Mouse (Mus musculus): ENCODE results near the gene Kbtbd12. TPM values are rescaled to one million over a fixed set of nuclear protein-coding genes. Genes with fewer than 3 reads are reported as not detected.

Kbtbd12 gene
- polyA plus RNA-seq, 1 experiment from 2014 or later: 1.5 TPM

DNA sequence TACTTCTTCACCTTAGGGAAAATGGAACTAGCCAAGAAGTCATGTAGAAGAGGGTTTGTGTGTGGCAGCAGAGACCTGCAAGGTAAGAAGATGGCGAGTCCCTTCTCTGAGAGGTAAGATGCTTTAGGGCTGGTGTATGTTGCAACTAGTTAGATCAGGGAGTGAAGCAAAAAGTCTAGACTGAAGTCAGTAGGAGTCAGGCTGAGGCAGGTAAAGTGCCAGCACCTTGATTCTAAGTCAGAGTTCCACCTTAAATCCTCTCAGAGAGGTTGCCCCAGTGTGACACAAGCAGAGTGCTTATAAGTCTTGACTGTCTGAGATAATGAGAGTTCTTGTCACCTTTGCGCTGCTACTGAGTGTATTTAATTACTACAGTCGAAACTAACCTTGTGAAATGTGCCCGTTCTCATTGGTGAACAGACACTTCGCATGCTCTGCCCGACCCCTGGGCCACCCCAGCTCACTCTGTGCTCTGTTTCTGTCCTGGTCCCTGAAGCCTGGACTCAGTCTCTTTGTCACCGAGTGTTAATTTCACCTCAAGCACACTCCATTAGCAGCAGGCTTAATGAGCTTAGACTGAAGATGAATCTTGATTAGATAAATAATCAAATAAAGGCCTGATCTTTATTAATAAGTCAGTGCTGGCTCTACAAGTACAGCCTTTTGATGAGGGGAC is 49.0 kb downstream of the Kbtbd12 start:
- no peak overlapping the region for H3K27ac ChIP-seq (replicated peaks)
- WGBS (ENCODE audit: insufficient replicate concordance): 66% methylated on average over 7 of the region's 7 CpGs
- no peak for ATAC-seq (ENCODE audit: insufficient read depth)

DNA sequence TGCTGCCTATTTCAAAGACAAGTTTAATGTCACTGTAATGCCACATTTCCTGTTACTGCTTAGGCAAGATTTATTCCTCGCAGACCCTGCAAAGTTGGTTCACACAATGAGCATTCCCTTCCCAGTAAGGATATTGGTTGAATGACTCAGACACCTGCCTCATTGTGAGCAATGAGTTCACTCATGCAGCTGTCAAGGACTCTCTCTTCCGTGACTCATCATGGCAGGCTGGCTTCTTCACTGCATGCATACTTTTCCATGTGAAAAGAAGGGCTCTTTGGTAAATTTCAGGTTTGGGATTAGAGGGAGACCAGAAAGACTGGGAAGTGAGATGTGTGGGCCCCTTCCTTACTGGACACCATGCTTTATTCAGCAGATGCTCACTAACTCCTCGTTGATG is 50.7 kb downstream of the Kbtbd12 start:
- 53% methylated on average over 3 of the region's 3 CpGs for WGBS (ENCODE audit: insufficient replicate concordance)
- H3K9ac ChIP-seq: no peak overlapping the region
- no peak for ATAC-seq (ENCODE audit: insufficient read depth)

More for the DNA sequence above, 49.0 kb downstream of the Kbtbd12 start:
- Histone ChIP-seq H3K9ac (no peak overlapping the region), H3K27me3 (peaks cover 17% of the 10 kb centered on the region), H3K36me3 (replicated peaks) (no peaks in the 10 kb centered on the region), H3K4me3 (replicated peaks) (no peak overlapping the region), H3K4me1 (replicated peaks) (no peaks in the 10 kb centered on the region), H3K9me3 (replicated peaks) (no peaks in the 10 kb centered on the region), H3K4me2 (no peak overlapping the region)

DNA sequence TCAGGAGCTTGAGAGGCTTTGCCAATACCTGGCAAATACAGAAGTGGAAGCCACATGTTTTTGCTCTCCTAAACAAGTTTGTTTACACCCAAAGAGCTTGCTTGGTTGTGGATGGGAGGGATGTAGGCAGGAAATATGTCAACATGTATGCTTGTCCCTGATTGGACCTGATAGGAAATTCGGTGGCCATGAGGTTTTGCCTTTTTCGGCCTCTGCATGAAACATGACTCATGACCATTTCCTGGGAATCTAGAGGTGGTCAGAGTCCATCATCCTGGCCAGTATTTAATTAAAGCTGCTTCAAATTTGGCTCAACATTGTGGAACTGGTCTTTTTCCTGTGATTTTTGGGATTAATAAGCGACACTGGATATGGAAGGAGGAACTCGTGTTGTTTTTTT is 53.8 kb downstream of the Kbtbd12 start:
- Histone ChIP-seq H3K36me3 (replicated peaks) (no peaks in the 10 kb centered on the region), H3K9me3 (replicated peaks) (no peaks in the 10 kb centered on the region), H3K27ac (replicated peaks) (no peak overlapping the region), H3K9ac (no peak overlapping the region), H3K4me2 (no peak overlapping the region), H3K4me3 (replicated peaks) (no peak overlapping the region), H3K27me3 (peaks cover 22% of the 10 kb centered on the region), H3K4me1 (replicated peaks) (no peaks in the 10 kb centered on the region)
- 48% methylated on average over 4 of the region's 4 CpGs for WGBS (ENCODE audit: insufficient replicate concordance)
- ATAC-seq (ENCODE audit: insufficient read depth): no peak

More for the DNA sequence above, 50.7 kb downstream of the Kbtbd12 start:
- H3K4me3 ChIP-seq (replicated peaks): no peak overlapping the region
- H3K27ac ChIP-seq (replicated peaks): no peak overlapping the region
- H3K27me3 ChIP-seq: peaks cover 18% of the 10 kb centered on the region
- H3K4me1 ChIP-seq (replicated peaks): no peaks in the 10 kb centered on the region
- H3K36me3 ChIP-seq (replicated peaks): no peaks in the 10 kb centered on the region
- H3K4me2 ChIP-seq: no peak overlapping the region
- H3K9me3 ChIP-seq (replicated peaks): no peaks in the 10 kb centered on the region

DNA sequence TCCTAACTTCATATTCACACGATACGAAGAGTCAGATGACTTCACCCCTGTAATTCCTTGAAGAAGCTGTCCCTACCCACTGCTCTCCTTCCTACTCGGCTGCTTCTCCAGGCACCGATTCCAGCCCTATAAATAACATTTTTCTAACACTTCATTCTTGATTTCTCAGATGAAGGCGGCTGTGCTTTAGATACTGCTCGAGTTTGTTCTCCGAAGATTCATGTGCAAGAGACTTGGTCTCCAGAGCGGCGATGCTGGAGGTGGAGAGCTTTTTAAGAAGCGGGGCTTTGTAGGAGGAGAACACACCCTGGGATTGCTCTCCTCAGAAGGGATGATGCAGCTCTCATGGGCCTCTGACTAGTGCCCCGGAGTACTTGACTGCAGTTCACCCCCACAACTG is 61.3 kb downstream of the Kbtbd12 start:
- Histone ChIP-seq H3K27me3 (no peaks in the 10 kb centered on the region), H3K4me3 (replicated peaks) (no peak overlapping the region), H3K9ac (no peak overlapping the region), H3K4me2 (no peak overlapping the region), H3K4me1 (replicated peaks) (no peaks in the 10 kb centered on the region), H3K9me3 (replicated peaks) (no peaks in the 10 kb centered on the region), H3K27ac (replicated peaks) (no peak overlapping the region), H3K36me3 (replicated peaks) (no peaks in the 10 kb centered on the region)
- ATAC-seq (ENCODE audit: insufficient read depth): no peak
- WGBS (ENCODE audit: insufficient replicate concordance): 74% methylated on average over 11 of the region's 11 CpGs

DNA sequence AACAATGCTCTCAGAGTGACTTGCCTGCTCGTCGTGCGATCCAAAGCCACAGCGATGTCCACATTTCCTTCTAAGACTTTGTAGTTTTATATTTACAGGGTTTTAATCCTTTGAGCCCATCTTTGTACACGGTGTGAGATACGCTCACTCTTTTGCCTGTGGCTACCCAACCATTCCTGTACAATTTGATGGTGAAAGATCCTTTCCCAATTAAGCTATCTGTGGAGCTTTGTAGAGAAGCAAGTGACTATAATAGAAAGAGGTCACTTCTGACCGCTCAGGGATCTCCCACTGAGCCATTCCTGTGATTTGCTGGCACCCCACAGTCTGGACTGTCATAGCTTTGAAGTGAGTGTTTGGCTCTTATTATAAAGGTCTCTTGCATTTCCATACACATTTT is 71.1 kb downstream of the Kbtbd12 start:
- Histone ChIP-seq H3K9me3 (replicated peaks) (no peaks in the 10 kb centered on the region), H3K4me1 (replicated peaks) (peaks cover 3% of the 10 kb centered on the region; the same call in 1 of the 2 replicates), H3K4me3 (replicated peaks) (no peak overlapping the region), H3K27me3 (peaks cover 38% of the 10 kb centered on the region), H3K36me3 (replicated peaks) (no peaks in the 10 kb centered on the region), H3K4me2 (peak overlapping the region; percentile 23; the same call in 1 of the 2 replicates), H3K9ac (no peak overlapping the region), H3K27ac (replicated peaks) (no peak overlapping the region)
- ATAC-seq (ENCODE audit: insufficient read depth): no peak
- 27% methylated on average over 7 of the region's 7 CpGs for WGBS (ENCODE audit: insufficient replicate concordance)

DNA sequence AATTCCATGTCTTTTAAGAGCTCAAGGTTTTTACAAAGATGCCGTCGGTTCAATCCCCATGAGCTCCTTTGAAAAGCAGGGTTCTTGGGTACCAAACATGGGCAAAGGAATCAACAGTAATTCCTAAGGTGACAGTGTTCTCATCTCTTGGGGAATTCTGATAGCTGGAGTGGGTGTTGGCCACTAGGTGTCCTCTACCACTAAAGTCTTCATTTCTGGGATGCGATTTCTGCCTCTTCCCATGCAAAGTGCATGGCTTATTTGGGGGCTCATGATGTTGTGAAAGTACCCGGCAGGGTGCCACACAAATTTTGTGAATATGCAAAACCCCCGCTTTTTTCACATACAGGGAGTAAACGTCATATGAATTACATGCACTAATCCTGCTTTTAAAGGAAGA is 72.7 kb downstream of the Kbtbd12 start:
- H3K27ac ChIP-seq (replicated peaks): no peak overlapping the region
- no peak overlapping the region for H3K9ac ChIP-seq
- no peak overlapping the region for H3K4me3 ChIP-seq (replicated peaks)
- no peak overlapping the region for H3K4me2 ChIP-seq
- 24% methylated on average over 6 of the region's 6 CpGs for WGBS (ENCODE audit: insufficient replicate concordance)
- no peaks in the 10 kb centered on the region for H3K9me3 ChIP-seq (replicated peaks)
- peaks cover 50% of the 10 kb centered on the region for H3K27me3 ChIP-seq
- H3K4me1 ChIP-seq (replicated peaks): peaks cover 3% of the 10 kb centered on the region; the same call in 1 of the 2 replicates
- no peak for ATAC-seq (ENCODE audit: insufficient read depth)
- no peaks in the 10 kb centered on the region for H3K36me3 ChIP-seq (replicated peaks)

DNA sequence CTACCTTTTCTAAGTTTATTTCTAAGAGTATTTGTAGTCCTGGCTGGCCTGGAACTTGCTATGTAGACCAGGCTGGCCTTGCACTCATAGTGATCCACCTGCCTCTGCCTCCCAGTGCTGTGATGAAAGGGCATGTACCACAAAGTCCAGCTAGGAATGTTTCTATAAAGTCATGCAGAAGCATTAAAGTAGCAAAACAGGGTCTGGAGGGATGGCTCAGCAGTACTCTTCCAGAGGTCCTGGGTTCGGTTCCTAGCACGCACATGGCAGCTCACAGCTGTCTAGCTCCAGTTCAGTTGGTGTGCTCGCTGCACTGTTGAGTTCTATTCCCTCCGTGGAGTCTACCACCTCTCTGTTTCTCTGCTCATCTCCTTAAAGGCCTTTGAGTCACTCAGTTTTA is 77.6 kb downstream of the Kbtbd12 start:
- peaks cover 54% of the 10 kb centered on the region for H3K27me3 ChIP-seq
- ATAC-seq (ENCODE audit: insufficient read depth): no peak
- WGBS (ENCODE audit: insufficient replicate concordance): 68% methylated on average over 4 of the region's 4 CpGs

DNA sequence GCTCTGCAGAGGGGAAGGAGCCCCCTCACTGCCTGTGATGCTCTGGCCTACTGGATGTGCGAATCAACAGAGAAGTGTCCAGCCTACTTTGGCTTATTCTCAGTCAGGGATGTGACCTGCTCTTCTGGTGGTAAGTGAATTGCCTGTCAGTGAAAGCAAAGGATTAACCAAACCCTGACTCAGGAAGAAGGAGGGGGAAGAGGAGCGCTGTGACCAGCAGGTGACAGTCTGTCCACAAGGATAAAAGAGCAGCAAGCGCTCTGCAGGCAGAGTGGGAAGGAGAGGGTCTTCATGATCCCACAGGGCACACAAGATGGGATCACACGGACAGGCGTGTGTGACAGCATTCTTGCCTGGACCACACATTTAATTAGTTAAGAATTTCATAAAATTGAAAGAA is 78.1 kb downstream of the Kbtbd12 start:
- Histone ChIP-seq H3K4me2 (no peak overlapping the region), H3K27me3 (peaks cover 50% of the 10 kb centered on the region), H3K9me3 (replicated peaks) (no peaks in the 10 kb centered on the region), H3K4me3 (replicated peaks) (no peak overlapping the region), H3K4me1 (replicated peaks) (no peaks in the 10 kb centered on the region), H3K9ac (no peak overlapping the region), H3K27ac (replicated peaks) (no peak overlapping the region), H3K36me3 (replicated peaks) (no peaks in the 10 kb centered on the region)
- WGBS (ENCODE audit: insufficient replicate concordance): 42% methylated on average over 5 of the region's 5 CpGs
- no peak for ATAC-seq (ENCODE audit: insufficient read depth)

More for the DNA sequence above, 77.6 kb downstream of the Kbtbd12 start:
- H3K9me3 ChIP-seq (replicated peaks): no peaks in the 10 kb centered on the region
- no peak overlapping the region for H3K27ac ChIP-seq (replicated peaks)
- no peak overlapping the region for H3K4me3 ChIP-seq (replicated peaks)
- H3K4me2 ChIP-seq: no peak overlapping the region
- H3K4me1 ChIP-seq (replicated peaks): no peaks in the 10 kb centered on the region
- H3K9ac ChIP-seq: no peak overlapping the region
- no peaks in the 10 kb centered on the region for H3K36me3 ChIP-seq (replicated peaks)

DNA sequence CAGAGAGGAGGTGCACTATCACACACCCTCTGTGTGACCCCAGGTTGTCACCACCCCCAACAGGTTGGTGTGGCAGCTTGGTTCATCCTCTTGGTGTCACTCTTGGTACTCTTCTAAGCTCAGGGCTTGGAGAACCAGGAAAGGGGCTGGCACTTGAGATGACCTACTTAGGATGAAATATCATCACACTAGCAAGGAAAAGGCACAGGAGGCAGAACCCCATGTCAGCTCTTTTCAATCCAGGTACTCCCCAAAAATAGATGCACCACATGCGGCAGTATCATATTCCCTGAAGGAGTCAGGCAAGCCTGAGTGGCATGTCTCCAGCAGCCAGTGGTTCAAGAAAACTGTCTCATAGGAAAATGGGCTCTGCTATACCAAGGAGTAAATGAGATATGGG is 79.7 kb downstream of the Kbtbd12 start:
- Histone ChIP-seq H3K4me3 (replicated peaks) (no peak overlapping the region), H3K36me3 (replicated peaks) (no peaks in the 10 kb centered on the region), H3K9ac (no peak overlapping the region), H3K4me1 (replicated peaks) (no peaks in the 10 kb centered on the region), H3K27ac (replicated peaks) (no peak overlapping the region), H3K27me3 (peaks cover 40% of the 10 kb centered on the region), H3K9me3 (replicated peaks) (no peaks in the 10 kb centered on the region), H3K4me2 (no peak overlapping the region)
- 62% methylated on average over 1 of the region's 1 CpGs for WGBS (ENCODE audit: insufficient replicate concordance)
- ATAC-seq (ENCODE audit: insufficient read depth): no peak

DNA sequence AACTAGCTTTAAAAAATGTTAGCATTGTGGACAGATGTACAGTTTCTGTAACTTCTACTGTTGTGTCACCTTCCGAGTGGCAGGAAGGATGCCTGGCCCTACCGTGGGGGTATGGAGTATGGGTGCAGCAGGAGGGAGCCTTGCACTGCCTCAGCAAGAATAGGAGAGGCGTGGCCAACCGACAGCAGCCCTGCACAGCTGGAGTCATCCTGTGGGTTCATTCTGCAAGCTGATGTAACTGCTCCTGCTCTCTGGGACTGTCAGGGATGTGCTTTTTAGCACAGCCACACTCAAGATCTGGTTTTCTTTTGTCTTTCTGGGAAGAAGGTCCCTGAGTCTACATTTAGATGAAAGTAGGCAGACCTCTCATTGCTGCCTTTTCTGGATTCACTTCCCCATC is 80.2 kb downstream of the Kbtbd12 start:
- H3K4me2 ChIP-seq: no peak overlapping the region
- no peak overlapping the region for H3K27ac ChIP-seq (replicated peaks)
- ATAC-seq (ENCODE audit: insufficient read depth): no peak
- no peaks in the 10 kb centered on the region for H3K9me3 ChIP-seq (replicated peaks)
- no peaks in the 10 kb centered on the region for H3K4me1 ChIP-seq (replicated peaks)
- peaks cover 40% of the 10 kb centered on the region for H3K27me3 ChIP-seq
- no peak overlapping the region for H3K9ac ChIP-seq
- WGBS (ENCODE audit: insufficient replicate concordance): 12% methylated on average over 4 of the region's 4 CpGs
- no peak overlapping the region for H3K4me3 ChIP-seq (replicated peaks)
- H3K36me3 ChIP-seq (replicated peaks): no peaks in the 10 kb centered on the region

DNA sequence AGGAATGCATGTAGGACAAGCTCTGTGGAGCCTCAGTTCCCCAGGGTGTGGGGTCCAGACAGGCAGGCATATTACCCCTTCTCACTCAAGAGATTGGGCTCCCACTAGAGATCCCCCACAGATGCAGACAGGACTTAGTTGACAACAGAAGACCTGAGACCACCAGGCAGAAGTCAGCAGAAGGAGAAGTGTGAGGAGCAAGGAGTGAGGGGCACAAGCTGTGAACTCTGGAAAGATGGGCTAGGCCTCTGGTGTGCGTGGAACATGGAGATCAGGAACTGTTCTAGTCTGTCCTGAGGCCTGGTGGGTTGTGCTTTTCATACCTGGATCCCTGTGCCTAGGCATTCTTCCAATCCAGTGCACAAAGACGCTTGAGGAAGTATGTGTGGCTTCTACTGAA is 87.8 kb downstream of the Kbtbd12 start:
- Histone ChIP-seq H3K9me3 (replicated peaks) (no peaks in the 10 kb centered on the region), H3K4me1 (replicated peaks) (peaks cover 31% of the 10 kb centered on the region), H3K36me3 (replicated peaks) (no peaks in the 10 kb centered on the region), H3K4me3 (replicated peaks) (no peak overlapping the region), H3K27me3 (peaks cover 29% of the 10 kb centered on the region), H3K9ac (no peak overlapping the region), H3K4me2 (no peak overlapping the region), H3K27ac (replicated peaks) (no peak overlapping the region)
- ATAC-seq (ENCODE audit: insufficient read depth): no peak
- WGBS (ENCODE audit: insufficient replicate concordance): 50% methylated on average over 2 of the region's 2 CpGs
